Mouse (Mus musculus): ENCODE data around the gene Lrrc20.

Gene Lrrc20

DNA sequence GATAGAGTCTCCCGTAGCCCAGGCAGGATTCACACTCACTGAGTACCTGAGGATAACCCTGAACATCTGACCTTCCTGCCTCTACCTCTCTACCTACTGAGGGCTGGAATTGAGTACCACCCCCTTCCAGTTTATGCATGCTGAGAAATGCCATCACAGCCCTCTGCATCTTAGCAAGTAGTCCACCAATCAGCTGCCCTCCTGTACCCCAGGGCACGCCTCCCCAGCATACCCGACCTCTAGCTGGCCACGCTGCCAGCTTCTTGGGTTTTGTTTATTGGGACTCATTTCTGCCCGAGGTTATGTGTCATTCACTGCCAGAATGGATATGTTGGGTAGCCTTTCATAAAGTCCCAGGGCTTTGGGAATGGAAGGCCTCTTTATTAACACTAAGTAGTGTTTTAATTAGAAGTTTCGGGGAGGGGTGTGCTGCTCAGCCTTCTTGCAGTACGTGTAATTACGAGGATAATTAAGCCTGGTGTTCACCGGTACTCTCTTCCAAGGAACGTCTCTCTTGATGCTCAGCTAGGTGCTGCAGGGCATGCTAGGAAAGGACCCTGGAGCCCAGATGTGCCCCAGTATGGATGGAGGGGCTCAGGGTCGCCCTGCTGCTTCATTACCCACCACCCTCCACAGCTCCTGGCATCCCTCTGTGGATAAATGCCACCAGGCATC lies 36.8 kb downstream of the Lrrc20 start:
- no peak for DNase-seq (ENCODE audit: low read depth, low spot score)

DNA sequence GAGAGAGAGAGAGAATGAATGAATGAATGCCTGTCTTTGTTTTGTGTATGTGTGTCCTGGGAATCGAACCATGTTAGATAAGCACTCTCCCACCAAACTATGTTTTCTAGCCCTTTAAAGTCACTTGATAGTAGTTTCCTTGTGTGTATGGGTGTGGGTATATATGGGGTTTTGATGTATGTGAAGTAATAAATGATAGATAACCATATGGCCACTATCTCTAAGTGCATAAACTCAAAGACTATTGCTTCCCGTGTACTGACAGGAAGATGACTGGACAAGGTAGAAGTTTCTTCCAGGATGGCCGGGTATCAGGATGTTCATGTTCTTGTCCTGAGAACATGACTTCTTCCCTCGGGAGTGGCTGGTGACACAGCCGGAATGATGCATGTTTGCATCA lies 41.3 kb downstream of the Lrrc20 start:
- DNase-seq (ENCODE audit: low read depth, low spot score), result no peak

DNA sequence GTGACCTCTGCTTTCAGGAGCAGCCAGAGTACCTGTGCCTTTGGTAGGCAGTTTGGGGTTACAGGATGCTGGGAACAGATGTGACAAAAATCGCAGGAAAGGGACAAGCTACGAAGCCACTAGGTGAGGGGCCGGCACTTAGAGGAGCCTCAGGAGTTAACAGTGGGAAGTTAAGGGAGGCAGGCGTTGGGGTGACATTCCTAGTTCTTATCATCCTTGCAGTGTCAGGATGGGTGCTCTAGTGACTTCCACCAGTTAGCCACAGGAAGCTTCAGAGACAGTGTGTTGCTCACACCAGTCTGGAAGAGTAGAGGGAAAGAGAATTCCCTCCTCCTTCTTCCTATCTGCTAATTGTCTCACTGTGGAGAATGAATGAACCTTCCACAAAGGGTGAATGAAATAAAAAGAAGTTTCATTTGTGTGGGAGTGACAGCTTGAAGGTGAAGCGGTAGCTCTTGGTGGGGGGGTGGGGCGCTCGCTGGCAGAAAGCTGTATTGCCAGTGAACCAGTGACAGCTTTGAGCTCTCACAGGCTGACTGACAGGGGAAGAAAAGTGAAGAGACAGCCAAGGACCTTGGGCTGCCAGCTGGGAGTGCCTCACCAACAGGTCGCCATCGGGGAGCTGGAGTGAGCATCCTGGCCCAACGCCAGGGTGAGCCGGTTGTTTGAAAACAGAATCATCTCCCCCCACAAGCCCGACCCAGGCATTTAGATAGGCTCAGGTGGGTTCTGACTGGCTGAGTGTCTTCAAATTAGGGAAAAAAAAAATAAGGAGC lies 41.9 kb downstream of the Lrrc20 start:
- no peak for DNase-seq (ENCODE audit: low read depth, low spot score)

DNA sequence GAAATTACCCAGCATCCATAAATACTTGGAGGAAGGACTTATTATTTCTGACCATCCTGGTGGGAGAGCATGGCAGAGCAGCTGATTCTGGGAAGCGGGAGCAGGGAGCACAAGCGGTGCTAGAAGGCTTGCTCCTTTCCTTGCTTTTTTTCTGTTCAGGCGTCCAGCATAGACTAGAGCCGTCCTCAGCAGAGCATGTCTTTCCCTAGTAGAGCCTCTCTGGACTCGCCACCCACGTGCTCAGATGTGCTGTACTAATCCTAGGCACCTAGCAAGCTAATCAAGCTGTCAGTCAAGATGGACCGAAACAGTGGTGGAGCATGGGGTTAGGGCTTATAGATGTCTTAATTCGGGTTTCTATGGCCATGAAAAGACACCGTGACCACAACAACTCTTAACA lies 42.7 kb downstream of the Lrrc20 start:
- no peak for DNase-seq (ENCODE audit: low read depth, low spot score)

DNA sequence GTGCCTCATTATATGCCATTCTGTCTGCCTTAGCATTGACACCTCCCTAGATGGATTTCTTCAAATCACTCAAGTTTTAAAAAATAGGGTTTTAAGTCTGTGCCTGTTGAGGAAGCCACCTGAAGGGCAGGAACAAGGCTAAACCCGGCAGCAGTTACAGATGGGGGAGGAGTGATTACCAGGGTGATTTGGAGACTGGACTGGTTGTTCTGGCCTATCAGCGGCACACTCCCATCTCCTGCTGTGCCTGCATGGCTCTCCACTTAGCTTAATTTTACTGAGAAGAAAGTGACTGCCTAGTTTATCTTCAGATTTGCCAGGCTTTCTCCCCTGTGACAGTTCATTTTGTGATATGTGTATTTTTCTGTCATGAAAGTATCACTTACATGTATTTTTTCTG lies 43.9 kb downstream of the Lrrc20 start:
- no peak for DNase-seq (ENCODE audit: low read depth, low spot score)

DNA sequence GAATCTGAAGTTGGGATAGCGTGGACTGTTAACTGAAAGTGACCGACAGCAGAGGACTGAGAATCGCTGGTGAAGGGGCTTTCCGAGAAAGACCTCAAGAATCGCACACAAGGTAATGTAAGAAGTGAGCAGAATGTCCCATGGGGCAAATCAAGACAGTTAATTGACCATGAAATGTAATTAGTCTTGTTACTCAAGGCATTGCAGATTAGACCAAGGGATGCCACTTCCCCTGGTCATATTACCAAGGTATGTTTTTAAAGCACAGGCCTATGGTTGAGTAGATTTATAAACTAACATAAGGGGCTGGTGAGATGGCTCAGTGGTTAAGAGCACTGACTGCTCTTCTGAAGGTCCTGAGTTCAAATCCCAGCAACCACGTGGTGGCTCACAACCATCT lies 45.1 kb downstream of the Lrrc20 start:
- DNase-seq (ENCODE audit: low read depth, low spot score), result no peak

DNA sequence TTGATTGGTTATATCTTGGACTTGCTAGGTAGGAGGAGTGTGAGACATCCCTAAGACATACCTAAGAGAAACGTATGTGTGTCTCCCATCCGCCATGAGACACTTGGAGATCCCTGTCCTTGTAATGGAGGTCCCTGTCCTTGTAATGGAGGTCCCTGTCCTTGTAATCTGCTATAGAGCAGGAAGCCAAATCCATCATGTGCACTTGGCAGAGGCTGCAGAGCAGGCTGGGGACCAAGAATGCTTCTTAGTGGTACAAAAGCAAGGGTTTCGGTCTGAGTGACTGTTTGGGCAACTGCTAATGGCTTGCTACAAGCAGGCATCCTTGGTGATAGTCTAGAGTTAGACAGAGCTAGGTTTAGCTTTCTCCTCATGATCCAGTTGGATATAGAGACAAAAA lies 55.3 kb downstream of the Lrrc20 start:
- DNase-seq (ENCODE audit: low read depth, low spot score), result no peak

DNA sequence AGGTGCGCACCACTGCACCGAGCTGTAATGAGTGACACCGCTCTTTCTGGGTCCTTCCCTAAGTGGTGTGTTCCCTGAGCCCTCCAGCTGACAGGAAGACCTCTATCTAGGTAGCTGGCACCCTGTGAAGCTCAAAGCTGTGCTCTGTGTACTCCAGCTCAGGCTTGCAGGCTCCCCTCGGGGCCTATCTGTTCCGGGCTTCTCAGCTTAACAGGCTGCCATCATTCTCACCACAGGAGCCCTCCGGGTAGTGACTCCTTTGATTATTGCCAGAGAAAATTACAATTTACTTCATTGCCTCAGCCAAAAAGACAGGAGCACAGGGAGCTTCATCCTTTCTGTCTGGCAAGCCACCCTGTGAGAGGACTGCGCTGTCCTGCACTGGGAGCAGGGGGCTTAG lies 57.7 kb downstream of the Lrrc20 start:
- DNase-seq (ENCODE audit: low read depth, low spot score), result peak; percentile 26

DNA sequence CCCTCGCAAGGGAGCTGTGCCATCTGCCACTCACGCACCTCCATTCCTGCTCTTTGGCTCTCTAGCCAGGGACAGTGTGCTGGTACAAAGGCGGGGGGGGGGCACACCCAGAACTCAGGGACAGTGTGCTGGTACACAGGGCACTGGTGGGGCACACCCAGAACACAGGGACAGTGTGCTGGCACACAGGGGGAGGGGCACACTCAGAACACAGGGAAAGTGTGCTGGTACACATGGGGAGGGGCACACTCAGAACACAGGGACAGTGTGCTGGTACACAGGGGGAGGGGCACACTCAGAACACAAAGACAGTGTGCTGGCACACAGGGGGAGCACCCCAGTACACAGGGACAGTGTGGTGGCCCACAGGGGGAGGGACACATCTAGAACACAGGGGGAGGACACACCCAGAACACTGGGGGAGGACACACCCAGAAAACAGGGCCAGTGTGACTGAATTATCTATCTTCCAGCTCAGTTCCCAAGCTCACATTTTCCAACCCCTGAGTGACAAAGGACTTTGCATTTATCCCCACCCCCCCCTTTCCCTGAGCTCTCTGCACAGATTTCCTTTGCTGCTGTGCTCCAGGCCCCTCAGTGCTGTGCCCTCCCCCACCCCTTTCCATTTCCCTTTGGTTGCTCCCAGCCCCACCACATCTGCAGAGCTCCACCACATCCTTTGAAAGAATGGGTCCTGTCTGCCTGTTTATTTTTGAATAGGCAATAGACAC lies 58.9 kb downstream of the Lrrc20 start:
- DNase-seq (ENCODE audit: low read depth, low spot score), result peak; percentile 18

DNA sequence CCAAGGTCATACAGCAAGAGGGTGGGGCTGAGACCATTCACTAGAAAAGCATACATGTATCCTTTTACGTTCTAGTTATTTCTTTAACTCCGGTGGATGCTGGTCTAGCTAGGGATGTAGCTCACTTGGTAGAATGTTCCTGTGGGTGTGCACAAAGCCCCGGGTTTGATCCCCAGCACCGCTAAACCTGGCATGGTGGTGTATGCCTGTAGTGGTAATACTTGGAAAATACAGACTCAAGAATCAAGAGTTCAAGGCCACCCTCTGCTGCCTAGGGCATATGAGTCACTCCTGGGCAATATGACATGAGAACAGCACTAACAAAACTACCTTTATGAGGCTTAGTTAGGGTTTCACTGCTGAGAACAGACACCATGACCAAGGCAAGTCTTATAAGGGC lies 59.8 kb downstream of the Lrrc20 start:
- DNase-seq (ENCODE audit: low read depth, low spot score), result no peak

DNA sequence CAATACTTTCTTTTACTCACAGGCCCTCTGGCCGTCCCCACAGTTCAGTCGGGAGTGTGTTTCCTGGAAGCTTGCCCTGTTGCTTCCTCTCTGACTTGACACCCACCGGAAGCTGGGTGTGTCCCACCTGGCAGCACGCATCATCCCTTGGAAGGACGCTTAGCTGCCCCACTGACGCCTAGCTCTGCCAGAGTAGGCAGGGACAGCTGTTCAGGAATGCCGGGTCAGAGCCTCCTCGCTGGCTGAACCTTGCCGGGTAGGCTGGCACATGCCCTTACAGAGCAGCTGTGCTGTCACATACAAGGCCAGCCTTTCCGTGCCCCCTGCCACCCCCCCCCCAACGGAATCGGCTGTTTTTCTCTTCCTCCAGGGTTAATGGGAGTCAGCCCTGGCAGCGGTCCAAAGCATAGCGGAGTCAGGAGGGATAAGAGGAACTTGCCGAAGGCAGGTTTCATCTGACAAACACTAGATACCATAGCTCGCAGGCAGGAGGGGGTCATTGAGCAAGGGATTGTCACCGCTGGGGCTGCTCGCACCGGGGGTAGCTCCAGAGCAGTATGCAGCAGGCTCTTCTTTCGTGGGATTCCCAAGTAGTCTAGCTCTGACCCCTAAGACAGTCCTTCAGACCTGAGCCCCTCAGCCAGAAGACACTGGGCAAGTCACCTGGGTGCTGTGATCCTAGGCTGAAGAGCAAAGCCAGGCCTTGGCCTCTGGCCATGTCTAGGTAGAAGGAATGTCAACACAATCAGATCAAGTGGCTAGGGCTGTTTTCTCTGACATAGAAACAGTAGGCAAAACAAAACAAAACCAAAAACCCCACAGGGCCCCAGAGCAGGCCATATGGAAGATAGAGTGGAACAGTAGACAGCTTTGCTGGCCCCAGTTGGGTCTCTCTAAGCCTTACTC lies 60.8 kb downstream of the Lrrc20 start:
- DNase-seq (ENCODE audit: low read depth, low spot score), result peak; percentile 28

DNA sequence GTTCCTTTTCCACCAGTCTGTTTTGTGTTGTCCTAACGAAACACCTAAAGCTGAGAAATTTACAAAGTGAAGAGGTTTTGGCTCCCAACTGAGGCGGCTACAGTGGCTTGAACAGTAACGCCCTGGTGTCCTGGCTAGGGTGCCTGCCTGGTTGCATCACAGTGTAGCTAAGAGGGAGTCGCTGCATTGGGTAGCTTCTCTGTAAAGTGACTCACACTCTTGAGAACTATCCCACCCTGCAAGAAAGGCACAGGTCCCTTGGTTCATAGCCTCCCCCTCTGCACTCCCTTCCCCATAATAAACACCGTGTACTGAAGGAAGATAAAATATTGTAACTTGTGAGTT lies 61.4 kb downstream of the Lrrc20 start:
- DNase-seq (ENCODE audit: low read depth, low spot score), result no peak

DNA sequence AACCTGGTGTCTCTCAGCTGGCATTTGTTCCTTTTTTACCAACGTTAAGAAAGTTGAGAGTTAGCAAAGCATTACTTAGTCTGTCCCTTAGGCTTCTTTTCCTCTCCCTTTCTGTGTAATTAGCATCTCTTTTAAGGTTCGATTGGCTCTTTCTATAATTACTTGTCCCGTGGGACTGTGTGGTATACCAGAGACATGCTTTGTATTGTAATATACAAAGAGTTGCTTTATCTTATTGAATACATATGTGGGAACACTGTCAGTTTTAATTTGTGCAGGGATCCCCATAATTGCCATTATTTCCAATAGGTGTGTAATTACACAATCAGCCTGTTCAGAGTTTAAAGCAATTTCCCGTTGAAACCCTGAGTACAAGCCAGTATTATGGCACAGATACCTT lies 62.8 kb downstream of the Lrrc20 start:
- no peak for DNase-seq (ENCODE audit: low read depth, low spot score)

DNA sequence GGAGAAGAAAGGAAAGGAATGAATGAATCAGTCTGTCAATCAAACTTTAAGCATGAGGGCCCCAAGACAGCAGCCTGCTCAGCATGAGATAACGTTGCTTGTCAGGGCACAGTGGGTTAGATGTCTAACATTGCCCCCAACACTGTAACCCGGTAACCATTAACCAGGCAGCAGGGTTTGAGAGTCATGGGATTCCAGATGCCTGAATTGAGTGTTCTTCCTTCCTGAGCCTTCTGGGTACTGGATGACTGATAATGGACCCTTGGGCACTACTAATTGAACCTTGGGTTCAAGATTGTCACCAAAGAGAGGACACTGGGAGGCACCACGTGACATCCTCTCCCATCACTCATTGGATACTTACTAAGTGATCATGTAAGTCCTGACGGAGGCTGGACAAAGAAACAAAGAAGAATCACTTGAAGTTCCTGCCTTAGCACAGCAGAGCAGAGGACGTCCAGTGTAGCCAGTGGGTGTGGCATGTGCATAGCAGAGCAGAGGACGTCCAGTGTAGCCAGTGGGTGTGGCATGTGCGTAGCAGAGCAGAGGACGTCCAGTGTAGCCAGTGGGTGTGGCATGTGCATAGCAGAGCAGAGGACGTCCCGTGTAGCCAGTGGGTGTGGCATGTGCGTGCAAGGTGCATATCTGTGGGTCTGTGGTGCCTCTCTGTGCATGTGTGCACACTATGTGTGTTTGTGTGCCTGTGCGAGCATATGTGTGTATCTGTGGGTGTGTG lies 68.7 kb downstream of the Lrrc20 start:
- peak; percentile 19 for DNase-seq (ENCODE audit: low read depth, low spot score)

DNA sequence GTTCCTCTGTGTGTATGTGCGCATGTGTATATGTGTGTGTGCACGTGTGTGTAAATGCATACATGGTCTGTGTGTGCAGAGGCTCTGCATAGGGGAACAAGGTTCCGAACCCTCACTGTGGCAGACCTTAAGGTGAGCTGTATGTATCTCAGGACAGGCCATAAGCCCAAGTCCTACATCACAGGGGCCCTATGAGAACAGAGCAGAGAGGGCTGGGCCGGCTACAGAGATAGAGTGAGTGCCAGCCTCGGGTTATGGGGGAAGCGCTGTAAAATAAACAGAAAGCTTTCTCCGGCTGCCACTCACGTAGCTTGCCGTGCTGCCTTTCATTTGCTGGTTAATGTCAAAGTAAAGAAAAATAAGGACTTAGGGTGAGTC lies 69.3 kb downstream of the Lrrc20 start:
- DNase-seq (ENCODE audit: low read depth, low spot score), result no peak

DNA sequence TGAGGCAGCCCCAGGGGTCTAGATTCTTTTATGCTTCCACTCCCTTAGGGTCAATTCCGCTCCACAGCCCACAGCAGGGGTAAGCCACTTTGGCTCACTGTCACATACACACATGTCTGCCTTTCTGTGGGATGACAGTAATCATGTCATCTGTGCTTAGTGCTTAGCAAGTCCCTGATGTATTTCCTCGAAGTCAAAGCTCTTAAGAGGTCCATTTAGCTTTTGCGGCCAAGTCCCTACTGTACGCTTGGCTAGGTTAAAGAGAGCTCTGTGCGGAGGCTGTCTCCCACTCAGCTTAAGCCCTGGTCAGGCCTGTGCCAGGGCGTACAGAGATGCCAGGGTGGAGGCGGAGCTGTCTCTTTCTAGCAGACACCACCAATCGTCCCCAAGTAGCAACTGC lies 74.5 kb downstream of the Lrrc20 start:
- no peak for DNase-seq (ENCODE audit: low read depth, low spot score)

DNA sequence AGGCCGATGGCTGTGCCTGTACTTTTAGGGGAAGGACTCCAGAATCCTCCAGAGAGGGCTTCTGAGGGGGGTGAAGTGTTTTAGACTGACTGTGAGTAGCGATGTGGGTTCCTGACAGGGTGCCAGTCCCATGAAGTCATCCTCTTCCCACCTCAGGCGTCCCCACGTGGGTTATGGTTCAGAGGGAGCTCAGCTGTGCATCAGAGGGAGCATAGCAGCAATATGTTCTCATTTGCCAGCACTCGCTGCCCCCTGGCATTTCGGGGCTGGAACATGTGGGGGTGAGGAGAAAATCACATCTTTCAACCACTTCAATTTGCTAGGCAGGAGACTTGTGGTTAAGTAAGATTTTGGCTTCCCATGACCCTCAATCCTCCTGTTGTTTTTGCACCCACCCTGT lies 79.6 kb downstream of the Lrrc20 start:
- no peak for DNase-seq (ENCODE audit: low read depth, low spot score)

DNA sequence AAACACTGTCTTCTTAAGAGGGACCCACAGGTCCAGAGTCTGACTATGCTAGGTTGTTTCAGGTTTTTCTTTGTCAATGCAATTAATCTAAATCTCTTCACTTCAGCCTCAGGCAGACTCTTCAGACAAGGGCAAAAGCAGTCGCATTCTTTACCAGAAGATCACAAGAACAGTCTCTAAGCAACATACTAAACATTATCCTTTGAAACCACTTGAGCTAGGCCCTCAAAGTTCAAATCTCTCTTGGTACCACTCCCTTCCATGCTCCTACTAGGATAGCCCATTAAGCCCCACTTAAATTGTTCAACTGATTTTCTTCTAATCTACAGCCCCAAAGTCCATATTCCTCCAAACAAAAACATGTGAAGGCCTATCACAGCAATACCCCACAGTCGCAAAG lies 83.0 kb downstream of the Lrrc20 start:
- no peak for DNase-seq (ENCODE audit: low read depth, low spot score)

DNA sequence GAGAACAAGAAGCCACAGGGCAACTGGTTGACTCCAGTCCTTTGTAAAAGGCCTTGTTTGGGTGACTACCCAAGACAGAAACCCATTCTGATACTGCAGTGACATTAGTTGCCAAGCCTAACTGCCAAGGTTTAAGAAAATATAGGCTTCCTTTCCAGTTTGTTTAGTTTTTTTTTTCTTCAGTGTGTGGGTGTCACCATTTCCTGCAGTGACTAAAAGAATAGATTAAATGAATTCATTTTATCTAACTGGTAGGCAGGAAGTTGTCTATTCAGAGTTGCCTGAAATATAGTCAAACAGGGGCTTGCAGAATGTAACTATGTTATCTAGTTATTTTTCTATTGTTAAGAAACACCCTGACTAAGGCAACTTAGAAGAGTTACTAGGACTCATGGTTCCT lies 83.9 kb downstream of the Lrrc20 start:
- no peak for DNase-seq (ENCODE audit: low read depth, low spot score)

DNA sequence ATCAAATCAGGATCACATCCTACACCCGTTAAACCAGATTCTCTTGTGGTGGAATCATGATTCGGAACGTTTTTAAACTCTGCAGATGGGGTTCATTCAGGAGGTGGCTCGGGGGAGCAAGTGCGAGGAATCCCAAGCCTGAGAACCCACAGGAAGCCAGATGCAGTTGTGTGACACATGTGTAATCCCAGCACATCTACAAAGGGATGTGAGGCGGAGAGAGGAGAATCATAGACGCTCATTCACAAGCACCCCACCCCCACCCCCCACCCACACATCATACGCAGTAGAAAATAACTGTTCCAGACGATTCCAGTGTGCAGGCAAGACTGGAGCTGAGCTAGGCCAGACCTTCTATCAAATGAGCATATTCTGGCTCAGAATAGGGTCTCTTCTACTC lies 87.9 kb downstream of the Lrrc20 start:
- no peak for DNase-seq (ENCODE audit: low read depth, low spot score)

DNA sequence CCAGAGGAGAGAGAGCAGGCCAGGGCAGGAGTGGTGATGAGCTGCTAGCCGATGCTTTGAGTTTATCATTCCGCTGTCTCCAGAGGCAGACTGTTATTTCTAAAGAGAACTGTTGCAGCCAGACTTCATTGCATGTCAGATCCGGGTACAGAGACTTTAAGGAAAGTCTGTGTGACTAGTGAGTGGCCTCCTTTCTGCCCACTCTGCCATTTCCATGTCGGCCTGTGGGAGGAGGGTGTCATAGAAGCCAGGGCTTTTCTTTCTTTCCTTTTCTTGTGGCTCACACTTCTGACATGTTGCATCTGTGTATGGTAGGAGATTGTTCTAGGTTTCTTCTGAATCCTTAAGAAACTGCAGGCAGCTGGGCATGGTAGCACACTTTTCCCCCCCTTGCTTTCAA lies 88.8 kb downstream of the Lrrc20 start:
- no peak for DNase-seq (ENCODE audit: low read depth, low spot score)
